Mouse (Mus musculus): ENCODE results near the gene Cemip2.

The Cemip2 gene

DNA sequence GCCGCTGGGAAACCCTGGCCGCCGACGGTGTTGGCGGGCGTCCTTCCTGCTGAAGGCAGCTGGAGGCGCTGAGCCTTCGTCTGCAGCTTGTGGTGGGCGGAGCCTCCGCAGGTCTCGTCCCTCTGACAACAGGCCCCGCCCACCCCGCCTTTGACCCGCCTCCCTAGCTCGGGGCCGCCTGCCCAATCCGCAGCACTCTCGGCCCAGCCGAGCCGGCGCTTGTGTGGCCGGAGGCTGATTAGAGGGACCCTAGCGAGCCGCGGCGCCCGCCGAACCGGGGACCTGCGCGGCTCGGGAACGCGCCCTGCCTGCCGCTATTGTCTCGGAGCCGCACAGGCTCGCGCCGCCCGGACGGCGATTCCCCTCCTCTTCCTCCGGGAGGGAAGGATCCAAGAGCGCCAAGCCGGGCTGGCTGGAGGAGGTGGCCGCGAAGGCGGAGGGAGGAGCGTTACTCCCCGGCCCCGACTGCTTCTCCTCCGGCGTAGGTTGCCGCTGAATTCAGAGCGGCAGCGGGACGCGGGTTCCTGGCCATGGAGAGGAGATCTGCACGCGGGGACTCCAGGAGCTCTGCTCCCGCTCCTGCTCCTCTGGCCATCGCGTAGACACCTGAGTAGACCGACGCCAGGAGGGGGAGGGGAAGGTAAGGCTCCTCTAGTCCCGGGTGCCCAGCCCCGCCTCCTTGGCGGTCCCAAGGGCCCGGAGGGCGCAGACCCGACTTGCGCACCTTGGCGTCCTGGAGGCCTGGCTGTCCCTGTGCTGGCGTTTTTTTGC, at the start of gene Cemip2:
Cemip2 (plus strand) TSS at position 196 of the 771 bp plus-strand sequence.
- DNase-seq = peak; percentile 97

DNA sequence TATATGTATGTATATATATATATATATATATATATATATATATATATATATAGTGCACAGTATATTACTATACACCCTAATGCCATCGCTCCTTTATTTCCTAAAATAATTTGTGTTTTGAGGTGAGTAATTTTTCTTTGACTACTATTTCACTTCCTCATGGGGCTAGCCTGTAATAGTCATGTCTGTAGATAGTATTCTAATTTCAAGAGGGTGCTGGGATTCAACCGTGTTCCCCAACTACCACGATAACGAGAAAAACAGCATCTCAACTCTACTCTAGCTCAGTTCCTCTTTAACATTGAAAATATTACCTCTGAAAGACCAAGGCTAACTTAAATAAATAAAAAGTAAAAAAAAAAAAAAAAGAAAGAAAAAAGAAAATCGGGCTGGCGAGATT, 49.8 kb upstream of the Cemip2 start:
- DNase-seq = no peak

DNA sequence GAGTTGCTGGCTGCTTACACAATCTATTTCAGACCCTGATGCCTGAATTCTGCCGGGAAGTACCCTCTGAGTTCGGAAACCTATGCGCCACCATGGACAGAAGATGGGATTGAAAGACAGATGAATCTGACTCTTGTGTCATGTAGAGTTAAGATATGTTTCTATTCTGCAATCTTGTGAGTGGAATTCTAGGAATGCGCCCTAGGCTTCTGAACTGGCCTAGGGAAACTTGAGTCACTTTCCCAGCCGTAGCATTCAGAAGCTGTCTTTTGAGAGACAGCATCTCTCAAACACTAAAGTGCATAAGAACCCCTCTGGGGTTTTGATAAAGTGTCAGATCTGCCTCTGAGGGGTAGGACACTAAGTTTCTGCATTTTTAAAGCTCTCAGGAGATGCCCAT, 46.3 kb upstream of the Cemip2 start:
- DNase-seq = no peak

DNA sequence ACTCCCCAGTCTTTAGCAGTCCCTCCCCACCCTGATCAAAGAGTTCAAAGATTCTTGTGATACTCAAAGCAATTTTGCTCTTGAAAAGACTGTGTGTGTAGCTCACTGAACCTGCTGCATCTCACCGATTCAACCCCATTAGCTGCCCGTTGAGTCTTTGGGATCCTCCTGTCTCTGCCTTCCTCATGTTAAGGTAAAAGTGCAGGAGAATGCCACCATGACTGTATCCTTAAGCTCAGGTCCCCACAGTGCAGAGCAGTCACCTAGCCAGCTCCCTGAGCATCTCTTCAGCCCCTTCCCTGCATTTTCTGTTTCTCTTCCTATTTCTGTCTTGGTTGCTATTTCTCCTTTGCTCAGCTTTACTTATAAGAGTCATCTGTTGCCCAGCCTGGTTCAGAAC, 45.0 kb upstream of the Cemip2 start:
- DNase-seq = no peak

DNA sequence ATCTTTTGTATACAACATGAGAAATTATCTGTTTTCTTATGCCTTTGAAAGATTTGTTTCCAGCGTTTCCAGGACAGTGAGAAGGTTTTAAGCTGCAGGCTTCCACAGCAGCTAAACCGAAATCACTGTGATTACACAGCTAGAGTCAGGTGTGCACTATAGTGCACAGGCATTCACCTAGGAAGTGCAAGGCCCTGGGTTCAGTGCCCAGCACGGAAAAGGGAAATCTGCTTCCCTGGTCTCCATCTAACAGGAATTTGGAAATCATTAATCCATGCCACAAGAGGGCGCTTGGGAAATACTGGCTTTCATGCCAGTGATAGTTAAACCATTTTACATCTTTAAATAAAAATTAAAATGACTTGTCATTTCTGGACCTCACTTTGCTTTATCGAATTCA, 44.0 kb upstream of the Cemip2 start:
- peak; percentile 43 for DNase-seq

DNA sequence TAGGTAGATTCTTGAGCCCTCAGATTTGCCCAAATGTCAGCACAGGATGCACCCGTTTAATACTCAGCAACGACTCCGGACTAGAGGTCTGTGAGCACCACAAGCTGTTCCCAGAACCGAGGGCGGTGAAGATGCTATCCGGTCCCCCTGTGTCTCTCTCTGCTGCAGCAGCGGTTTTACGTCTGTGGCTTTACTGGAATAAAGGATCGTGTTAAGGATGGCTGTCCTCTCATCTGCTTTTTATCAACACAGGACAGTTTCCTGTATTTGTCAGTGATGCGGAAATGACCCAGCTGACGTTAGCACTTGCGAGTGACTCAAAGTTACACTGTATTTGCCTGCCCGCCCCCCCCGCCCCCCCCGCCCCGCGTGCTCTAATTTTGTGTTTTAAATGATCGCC, 40.7 kb upstream of the Cemip2 start:
- DNase-seq = no peak

DNA sequence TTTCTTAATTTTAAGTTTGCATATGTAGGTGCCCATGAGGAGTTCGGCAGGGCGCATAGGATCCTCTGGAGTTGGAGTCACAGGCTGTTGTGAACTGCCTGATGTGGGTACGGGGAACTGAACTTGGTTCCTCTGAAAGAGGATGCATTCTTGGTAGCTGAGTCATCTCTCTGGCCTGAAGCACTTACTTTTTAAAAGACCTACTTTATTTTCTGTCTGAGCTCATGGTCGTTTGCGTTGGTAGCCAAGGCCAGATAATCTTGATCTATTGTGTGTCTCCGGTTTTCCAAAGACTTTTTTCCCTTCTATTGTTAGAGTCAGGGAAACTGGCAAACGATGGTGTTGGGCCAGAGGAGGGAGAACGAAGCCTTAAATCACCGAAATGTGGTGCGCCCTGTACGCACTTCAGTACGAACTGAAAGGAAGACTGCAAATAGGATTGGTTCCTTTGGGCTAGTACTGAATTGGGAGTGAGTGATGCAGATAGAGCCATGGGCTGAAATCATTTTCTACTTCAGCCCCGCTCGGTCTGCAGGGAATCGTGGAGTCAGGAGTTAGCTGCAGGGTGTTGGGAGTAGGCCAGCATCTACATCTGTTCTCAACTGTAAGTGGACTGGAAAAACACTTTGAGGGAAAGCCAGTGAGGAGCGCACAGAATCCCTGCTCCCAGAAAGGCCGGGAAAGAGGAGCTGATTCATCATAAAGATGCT, 40.1 kb upstream of the Cemip2 start:
- DNase-seq = peak; percentile 38

DNA sequence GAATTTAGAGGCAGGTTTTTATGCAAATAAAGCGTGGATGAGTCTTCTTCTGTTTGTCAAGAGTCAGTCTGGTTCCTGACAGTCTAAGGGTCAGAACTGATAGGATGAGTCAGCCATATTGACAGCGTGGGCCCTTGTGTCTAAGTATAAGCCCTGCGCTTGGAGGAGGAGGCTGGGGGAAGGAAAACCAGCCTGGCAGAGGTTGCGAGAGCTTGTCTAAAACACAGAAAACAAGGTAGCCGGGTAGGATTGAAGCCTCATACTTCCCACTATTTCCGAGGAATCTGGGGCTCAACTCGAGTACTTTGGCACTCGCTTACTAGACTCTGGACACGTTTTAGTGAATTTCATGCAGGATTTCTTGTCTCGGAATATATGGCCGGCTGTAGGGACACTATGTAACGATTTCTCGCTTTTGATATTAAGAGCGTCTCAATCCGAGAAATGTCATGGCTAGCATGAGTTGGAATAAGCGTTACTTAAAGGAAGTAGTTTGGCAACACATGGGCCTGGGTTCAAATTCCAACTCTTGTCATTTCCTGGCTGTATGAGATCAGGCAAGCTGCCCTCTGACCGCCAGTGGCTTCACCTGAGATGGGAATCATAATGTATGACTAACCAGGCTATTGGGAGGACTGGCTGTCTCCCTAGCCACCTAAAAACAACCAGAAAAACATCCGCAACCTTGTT, 39.4 kb upstream of the Cemip2 start:
- no peak for DNase-seq

DNA sequence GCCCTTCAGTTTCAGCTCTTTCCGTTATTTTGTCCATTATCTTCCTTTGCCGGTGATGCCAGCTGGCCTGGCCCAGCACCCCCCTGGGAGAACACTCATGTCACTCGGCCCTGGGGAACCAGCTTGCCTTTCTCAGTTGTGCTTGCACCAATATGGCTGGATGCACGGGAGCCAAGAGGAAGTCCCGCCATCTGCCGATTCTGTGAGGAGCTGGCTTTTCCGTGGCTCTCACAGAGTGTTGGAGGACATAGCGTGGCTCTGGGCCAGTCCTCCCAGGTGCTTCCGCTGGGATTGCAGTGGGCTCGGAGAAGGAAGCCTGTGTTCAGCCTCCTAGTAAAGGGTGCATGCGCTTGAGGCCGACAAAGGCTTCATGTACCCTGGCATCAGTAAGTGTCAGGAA, 36.0 kb upstream of the Cemip2 start:
- DNase-seq = peak; percentile 70

DNA sequence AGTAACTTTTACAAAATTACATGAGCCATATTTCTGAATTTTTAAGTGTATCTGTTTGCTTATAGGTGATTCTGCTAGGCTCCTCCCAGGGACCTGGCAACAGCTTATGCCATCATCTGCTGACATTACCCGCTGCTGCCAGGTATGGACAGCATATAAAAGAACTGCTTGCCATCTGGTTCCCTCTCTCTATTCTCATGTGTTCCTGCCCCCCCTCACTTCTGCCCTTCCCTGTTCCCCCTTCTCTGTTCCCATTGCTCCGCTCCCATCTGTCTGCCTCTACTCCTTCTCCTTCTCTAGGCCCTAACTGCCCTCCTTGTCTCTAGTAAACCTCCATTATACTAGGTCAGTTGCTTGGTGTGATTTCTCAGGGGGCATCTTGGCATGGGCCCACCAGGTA, 32.6 kb upstream of the Cemip2 start:
- no peak for DNase-seq

DNA sequence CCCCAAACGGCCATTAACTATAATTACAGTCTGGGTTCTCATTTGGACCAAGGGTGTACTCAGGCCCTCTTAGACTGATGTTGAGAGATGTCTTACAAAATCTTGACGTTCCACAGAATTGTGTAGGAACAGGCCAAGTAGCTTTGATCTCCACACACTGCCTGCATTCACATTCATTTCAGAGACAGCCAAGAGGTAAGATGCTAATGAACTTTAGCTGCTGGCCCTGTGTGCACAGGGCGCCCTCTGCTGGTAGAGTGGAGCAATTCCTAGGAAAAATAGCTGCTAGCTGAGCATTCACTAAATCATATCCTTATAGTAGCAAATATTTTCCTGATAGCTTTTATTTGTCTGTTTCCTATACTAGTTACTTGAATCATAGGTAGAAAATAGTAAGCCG, 30.8 kb upstream of the Cemip2 start:
- DNase-seq = peak; percentile 41

DNA sequence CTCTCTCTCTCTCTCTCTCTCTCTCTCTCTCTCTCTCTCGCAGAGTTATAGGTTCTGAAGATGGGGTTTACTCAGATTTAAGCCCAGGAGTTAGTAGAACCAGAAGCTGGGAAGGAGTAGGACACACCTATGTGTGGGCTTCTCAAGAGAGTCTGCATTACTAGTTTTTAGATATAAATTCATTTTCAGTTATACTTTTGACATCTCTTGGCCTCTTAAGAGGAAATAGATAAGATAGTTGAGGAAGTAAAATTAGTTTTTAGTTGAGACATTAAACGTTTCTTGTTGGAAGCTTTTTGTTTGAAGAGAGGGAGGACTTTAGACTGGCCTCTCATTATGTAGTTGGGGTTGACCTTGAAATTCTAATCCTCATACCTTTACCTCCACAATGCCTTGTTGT, 28.0 kb upstream of the Cemip2 start:
- DNase-seq = no peak

DNA sequence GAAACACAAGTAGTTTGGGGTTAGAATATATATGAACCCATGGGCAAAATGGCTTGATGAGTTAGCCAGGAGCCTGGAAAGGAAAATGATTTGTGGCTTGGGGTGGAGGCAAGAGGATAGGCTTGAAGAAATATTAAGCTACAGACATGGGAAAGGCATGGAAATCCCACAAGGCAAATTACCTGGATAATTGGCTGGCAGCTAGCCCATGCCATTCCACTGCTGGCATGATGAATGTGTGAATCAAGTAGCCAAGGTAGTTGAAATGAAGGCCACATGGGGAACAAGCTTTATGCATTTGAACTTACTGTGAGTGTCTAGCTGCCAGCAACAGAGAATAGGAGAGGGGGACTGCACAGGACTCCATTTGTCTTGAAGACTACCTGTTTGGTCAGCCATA, 16.5 kb upstream of the Cemip2 start:
- no peak for DNase-seq

DNA sequence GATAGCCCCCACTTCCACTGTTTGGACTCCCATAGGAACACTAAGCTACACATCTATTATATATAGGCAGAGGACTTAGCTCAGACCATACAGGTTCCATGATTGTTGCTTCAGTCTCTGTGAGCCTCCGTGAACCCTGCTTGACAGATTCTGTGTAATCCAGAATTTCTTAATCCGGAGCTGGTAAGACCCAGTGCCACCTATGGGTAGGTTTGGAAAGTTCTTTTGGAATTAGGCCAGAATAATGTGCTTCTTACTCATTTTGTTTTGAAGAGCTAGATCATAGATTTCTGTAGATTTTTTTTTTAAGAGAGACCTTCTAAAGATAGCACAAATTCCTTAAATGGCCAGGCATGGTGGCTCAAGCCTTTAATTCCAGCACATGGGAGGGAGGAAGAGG, 14.1 kb upstream of the Cemip2 start:
- DNase-seq = no peak

DNA sequence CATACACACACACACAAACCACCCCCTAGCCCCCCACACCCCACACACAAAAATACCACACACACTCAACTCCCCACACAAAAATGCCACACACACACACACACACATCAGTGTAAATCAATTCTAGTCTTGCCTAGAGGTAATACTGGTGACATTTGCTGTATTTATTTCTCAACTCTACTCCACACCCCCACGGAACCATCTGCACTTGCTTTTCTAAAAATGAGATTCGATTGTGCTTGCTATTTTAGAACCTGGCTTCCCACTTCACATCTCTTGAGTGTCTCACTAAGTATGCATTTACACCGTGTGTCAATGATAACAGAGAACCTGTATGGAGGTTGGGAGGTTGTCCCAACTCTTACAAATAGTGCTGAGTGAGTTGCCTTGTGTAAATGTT, 13.4 kb upstream of the Cemip2 start:
- DNase-seq = no peak

DNA sequence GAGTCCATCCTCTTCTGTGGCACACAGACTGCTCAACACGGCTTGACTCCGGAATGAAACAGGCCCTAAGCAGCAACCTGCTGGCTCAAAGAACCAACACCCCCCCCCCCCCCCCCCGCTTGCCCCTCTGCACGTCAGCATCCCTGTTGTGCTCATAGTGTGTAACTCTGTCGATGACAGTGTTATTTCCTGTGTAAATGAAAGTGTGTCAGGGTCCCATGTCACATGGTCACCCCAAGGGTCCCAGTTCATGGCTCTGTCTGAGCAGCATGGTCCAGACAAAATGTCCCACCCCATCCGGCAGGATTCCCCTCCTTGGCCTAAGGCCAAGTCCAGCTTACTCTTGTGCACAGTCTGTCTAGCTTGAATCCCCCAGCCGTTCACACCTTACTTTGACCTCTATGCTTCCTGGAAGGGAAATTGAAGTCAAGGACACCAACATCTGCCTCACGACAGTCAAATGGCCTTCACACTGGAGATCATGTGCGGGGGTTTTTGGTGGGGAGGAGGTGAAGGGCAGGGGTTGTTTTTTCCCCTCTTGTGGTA, 10.6 kb upstream of the Cemip2 start:
- no peak for DNase-seq

DNA sequence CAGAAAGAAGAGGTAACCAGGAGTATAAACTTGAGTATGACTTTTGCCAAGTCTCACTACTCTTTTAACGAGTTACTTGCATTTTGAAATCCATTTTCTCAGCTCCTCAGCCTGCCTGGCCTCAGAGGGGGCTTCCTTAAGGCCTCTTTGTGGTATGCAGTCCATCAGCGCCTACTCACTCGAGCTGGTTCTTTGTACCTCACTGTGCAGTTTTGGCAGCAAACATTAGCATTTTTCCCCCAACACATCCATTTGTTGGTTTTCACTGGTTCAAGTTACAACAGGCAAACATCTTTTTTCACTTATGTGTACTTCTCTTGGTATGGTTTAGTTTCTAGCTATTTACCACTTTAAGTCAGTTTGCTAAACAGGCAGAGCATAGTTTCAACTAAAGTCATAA, 8.3 kb upstream of the Cemip2 start:
- no peak for DNase-seq

DNA sequence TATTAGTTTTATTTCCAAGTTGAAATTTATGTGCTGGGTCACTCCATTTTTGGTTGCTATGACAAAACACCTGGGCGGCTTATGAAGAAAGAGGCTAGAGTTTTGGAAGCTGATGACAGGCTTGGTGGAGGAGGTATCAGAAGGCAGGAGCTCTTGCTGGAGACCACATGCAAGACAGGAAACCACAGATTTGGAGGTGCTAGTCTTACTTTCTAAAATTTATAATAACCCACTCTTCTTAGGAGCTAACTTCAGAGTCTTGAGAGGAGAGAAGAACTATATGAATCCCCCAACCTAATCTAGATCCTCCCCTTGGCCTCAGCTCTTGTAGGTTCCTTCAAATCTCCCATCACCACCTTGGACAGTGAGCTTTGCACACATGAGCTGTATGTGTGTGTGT, 6.6 kb upstream of the Cemip2 start:
- no peak for DNase-seq

DNA sequence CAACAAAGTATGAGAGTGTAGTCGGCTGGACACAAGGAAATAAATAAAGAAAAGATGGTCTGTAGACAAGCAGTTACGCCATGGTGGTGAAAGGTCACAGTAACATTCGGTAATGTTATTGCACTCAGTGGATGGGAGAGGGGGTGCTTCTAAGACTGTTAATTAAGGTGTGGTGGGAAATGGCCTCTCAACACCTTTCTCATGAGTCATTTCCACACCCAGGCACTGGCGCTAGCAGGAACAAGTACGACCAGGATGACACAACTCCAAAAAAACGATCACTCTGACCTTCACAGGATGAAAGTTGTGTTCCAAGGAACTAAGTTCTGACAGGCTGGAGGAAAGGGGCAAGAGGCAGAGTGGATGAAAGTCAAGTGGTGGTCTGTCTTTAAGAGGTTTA, 4.5 kb upstream of the Cemip2 start:
- DNase-seq = no peak

DNA sequence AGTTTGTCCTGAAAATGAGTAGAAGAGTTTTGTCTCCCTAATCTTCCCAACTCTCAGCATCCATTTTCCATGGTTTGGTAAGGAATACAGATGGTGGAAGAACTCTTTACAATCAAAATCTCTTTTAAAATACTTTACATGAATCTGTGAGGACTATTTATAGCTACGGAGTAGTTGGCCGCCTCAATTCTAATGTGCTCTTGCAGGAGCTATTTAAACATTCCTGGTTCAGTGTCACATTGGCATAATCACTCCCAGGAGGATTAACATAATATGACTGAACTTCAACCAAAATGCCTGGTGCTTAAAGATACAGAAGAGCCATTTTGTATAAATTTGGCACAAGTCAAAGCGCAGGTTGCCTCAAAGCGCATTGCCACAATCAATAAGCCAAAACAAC, 2.5 kb upstream of the Cemip2 start:
- no peak for DNase-seq

DNA sequence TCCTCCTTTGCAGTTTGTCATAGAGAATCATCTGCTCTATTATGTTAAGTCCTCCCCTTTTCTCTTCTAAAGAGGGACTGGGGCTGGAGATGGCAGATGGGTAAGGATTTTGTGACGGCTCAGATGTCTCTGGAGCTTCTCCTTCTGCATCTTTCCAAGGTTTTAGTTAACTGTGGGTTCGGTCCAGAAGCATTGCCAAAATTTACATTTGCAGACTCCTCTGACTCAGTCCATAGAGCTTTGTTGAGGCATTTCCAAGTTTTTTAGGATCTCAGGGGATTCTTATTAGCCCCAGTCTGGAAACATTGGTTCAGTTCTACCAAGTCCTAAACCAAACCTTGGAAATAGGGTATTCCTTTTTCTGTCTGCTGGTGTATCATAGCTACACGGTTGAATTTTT, 1.5 kb upstream of the Cemip2 start:
- no peak for DNase-seq

DNA sequence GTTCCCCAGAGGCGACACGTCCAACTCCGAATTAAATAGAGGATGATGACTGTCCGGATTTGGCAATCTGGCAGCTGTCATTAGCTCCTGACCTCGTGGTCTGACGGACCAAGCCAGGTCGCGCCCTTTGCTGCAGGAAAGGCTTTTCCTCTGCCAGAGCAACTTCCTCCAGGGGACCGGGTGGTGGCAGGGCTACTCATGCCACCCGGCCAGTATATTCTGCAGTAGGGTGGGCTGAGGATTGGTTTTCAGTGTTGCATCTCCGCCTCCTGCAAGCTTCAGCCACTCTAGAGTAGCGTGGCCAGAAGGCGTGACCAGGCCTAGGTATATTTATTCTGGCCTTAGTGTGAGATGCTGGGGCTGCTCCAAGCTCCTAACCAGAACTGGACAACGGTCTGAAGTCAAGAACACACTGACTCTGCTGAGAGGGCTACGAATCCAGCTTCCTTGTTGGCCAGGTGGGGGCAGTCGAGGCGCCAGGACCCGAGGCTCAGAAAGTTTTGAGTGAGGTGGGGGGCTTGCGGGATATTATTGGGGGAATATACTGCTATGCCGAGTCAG, 891 bp upstream of the Cemip2 start:
- peak; percentile 45 for DNase-seq

DNA sequence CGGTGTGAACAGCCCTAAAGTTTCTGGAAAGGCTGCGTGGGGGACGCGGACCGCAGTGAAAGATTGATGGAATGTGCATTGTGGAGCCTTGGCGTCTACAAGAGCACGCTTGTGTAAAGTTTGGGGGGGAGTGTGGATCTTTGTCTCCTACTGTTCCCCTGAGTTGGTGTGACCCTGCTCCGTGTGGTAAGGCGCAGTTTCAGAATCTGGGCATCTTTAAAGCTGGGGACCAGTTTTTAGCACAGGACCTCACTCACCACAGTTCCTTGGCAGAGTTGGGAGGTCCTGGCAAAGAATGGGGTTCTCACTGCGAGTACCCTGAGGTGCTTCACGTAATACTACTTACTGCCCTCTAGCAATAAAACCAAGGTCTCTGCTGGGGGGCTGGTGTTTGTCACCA, 964 bp downstream of the Cemip2 start:
- DNase-seq = no peak

DNA sequence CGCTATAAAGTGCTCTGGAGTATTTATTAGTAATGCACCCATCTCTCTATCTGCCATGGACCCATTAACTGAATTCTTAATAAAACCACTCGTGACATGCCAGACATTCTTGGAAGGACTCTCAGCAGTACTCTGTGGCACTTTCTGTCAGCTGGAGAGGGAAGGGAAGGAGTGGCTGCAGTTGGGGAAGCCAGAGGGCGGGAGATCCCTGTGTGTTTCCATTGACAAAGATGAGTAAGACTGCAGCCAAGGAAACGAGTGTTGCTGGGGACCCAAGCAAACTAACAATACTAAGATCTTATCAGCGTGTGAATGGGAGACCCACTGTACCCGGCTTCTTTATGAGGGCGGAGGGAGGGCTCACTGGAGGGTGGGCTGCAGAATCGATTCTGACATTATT, 2.5 kb downstream of the Cemip2 start:
- DNase-seq = no peak
